Mouse (Mus musculus): ENCODE data around the gene Dcpp2. TPM values are rescaled to one million over a fixed set of nuclear protein-coding genes. Genes with fewer than 3 reads are reported as not detected.
A peak's percentile ranks its signal among the peaks of the same experiment; 100 is the strongest.
"Not testable (repeated sequence)": the region's sequence is repeated elsewhere in the genome, so short reads cannot be mapped to it uniquely, and the experiment has no call there.

The Dcpp2 gene
- not detected in 2 replicates for polyA plus RNA-seq (2012)

DNA sequence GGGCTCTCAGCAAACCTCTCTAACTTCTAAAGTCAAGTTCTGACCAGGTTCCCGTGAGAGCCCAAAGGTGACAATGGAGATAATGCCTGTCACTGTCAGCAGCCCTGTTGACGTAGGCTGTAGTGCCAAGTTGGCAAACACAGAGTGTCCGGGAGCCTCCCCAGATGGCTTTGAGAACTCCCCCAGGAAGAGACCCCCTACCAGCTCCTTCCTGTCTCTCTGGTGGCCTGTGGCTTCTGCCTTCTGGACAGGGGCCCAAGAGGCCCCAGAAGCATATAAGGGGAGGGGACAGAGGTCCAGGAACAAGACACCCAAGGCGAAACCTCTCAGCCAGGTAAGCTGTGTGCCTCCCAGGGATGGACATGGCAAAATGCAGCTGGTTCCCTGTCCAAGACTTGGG, at the start of gene Dcpp2, which contains the start of gene Dcpp1:
Dcpp2 (plus strand) TSS at position 305 of the 400 bp plus-strand sequence.
Dcpp1 (plus strand) TSS at position 301 of the 400 bp plus-strand sequence.
- not testable (repeated sequence) for H3K4me1 ChIP-seq (ENCODE audit: control insufficient read depth); H3K4me3 ChIP-seq (replicated peaks); H3K36me3 ChIP-seq (ENCODE audit: control insufficient read depth); H3K9me3 ChIP-seq (ENCODE audit: control insufficient read depth, low read length); H3K27me3 ChIP-seq (ENCODE audit: control insufficient read depth)

DNA sequence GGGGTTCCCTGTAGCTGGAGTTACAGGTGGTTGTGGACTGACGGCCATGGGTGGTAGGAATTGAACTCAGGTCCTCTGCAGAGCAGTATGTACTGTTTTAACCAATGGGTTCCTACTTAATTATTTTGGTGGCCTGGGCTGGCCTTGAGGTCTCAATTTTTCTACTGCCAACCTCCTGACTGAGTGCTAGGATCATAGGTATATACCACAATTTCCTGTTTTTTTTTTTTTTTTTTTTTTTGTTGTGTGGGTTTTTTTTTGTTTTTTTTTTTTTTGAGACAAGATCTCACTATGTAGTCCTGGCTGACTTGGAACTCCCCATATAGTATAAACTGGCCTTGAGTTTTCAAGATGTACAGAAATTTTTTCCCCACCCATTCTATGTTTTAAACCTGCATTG, 49.5 kb upstream of the Dcpp2 start:
- peaks cover 14% of the 10 kb centered on the region for H3K36me3 ChIP-seq (ENCODE audit: control insufficient read depth)
- H3K9me3 ChIP-seq (ENCODE audit: control insufficient read depth, low read length): peaks cover 10% of the 10 kb centered on the region
- peaks cover 49% of the 10 kb centered on the region for H3K27me3 ChIP-seq (ENCODE audit: control insufficient read depth)
- no peak for TF ChIP-seq TAL1 (IDR thresholded peaks at IDR 0.05; ENCODE audit: low read length)
- TF ChIP-seq GATA1 (IDR thresholded peaks at IDR 0.05; ENCODE audit: low read length): no peak
- no peak overlapping the region for H3K4me3 ChIP-seq (replicated peaks)
- peaks cover 22% of the 10 kb centered on the region for H3K4me1 ChIP-seq (ENCODE audit: control insufficient read depth)

DNA sequence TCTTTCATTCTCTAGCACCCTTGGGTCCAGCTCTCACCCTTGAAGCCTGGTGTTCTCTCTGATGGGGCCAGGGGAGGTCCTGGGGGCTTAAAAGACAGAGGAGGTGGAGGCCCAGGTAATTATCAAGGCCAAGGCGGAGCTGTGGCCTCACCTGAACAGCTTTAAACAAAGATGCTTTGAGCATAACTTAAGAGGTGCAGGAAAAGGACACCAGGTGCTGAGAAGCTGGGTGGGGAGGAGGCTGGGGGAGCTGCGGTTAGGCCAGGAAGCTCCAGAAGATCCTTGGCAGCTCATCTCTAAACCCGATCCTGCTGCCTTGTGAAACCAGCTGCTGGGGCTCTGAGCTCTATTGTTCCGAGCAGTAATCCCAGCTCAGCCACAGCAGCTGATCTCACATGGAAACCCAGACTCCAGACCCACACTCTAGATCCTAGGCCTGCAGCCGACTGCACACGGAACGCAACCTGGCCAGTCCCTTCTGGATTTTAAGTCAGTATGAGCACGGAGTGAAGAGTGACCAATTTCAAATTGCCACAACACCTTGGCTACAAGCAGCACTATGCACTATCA, 44.6 kb upstream of the Dcpp2 start, which contains the start of gene Prss33:
Prss33 (minus strand) TSS at position 51 of the 570 bp plus-strand sequence.
- Histone ChIP-seq H3K4me1 (ENCODE audit: control insufficient read depth) (no peaks in the 10 kb centered on the region; the same call in 1 of the 2 replicates), H3K36me3 (ENCODE audit: control insufficient read depth) (no peaks in the 10 kb centered on the region), H3K27me3 (ENCODE audit: control insufficient read depth) (peaks cover 42% of the 10 kb centered on the region), H3K9me3 (ENCODE audit: control insufficient read depth, low read length) (no peaks in the 10 kb centered on the region), H3K4me3 (replicated peaks) (no peak within 1 kb of the TSS)
- no peak for TF ChIP-seq GATA1 (IDR thresholded peaks at IDR 0.05; ENCODE audit: low read length)
- no peak for TF ChIP-seq TAL1 (IDR thresholded peaks at IDR 0.05; ENCODE audit: low read length)

DNA sequence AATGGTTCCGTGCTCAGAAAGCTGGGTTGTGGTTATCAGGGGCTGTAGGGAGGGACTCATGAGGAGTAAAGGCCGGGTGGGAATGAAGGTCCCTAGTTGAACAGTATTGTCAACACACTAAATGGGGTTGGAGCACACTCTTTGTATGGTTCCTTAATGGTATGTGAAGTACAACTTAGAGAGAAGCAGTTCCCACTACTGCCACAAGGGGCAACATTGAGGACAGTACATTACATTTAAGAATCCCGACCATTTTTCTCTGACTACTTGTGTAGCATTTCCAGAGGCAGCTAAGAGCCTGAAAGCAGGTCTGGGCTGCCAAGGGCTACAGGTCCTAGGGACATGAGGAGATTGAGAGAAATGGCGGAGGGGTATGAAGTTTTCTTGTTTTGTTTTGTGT, 39.5 kb upstream of the Dcpp2 start:
- TF ChIP-seq GATA1 (IDR thresholded peaks at IDR 0.05; ENCODE audit: low read length): no peak
- TF ChIP-seq TAL1 (IDR thresholded peaks at IDR 0.05; ENCODE audit: low read length): no peak
- Histone ChIP-seq H3K27me3 (ENCODE audit: control insufficient read depth) (no peaks in the 10 kb centered on the region; the same call in 1 of the 2 replicates), H3K4me3 (replicated peaks) (no peak overlapping the region), H3K36me3 (ENCODE audit: control insufficient read depth) (no peaks in the 10 kb centered on the region), H3K4me1 (ENCODE audit: control insufficient read depth) (peaks cover 11% of the 10 kb centered on the region), H3K9me3 (ENCODE audit: control insufficient read depth, low read length) (no peaks in the 10 kb centered on the region)

DNA sequence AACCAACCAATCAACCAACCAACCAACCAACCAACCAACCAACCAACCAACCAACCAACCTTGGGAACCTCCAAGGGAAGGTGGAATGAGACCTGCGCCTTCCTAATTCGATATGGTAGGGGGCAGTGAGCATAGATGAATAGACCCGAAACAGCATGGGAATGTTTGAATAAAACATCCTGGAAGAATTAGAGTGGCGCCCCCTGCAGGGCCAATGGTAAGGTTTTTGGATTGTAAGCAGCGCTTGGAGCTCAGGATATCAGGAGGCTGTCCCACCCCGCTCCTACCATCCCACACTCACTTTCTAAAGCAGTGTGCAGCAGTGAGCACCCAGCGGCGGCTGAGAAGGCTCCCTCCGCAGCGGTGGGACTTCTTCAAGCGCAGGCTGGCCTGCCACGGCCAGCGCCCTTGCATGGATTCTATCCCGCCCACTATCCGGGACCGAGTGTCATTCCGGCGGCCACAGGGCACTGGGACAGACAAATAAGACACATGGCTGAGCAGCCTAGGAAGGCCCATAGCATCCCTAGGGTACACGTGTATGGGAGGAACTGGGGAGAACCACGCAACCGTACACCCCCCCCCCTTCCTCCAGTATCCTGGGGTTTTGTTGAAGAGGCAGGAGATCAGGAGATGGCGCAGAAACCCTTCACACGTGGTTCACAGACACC, 37.4 kb upstream of the Dcpp2 start:
- H3K9me3 ChIP-seq (ENCODE audit: control insufficient read depth, low read length): no peaks in the 10 kb centered on the region
- H3K27me3 ChIP-seq (ENCODE audit: control insufficient read depth): no peaks in the 10 kb centered on the region
- H3K36me3 ChIP-seq (ENCODE audit: control insufficient read depth): no peaks in the 10 kb centered on the region
- H3K4me3 ChIP-seq (replicated peaks): peak overlapping the region; percentile 49
- no peak for TF ChIP-seq TAL1 (IDR thresholded peaks at IDR 0.05; ENCODE audit: low read length)
- TF ChIP-seq GATA1 (IDR thresholded peaks at IDR 0.05; ENCODE audit: low read length): no peak
- H3K4me1 ChIP-seq (ENCODE audit: control insufficient read depth): peaks cover 11% of the 10 kb centered on the region

DNA sequence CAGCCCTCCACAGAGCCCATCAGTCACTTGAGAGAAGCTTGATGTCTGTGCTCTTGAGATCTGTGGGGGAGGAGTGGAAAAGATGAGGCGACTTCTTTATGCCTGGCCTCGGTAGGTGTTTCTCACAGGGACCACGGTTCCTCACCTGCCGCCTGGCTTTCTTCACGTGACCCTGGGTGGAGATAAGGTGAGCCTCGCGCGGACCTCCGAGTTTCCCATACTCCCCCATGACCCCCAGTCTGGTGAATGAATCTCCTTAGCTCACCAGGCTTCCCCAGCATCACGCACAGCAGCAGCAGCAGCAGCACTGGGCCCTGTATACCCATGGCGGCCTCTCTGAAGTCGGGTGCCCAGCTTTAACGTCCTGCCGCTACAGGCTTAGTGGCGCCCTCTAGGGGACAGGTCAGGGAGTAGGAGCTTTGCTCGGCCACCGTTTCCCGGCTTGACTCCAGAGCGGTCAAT, 36.8 kb upstream of the Dcpp2 start, which contains the start of the genes Prss32 and Prss41:
Prss32 (plus strand) TSS at position 44 of the 462 bp plus-strand sequence.
Prss41 (minus strand) TSS at position 361 of the 462 bp plus-strand sequence.
- no peaks in the 10 kb centered on the region for H3K9me3 ChIP-seq (ENCODE audit: control insufficient read depth, low read length)
- H3K36me3 ChIP-seq (ENCODE audit: control insufficient read depth): no peaks in the 10 kb centered on the region
- H3K4me3 ChIP-seq (replicated peaks): peak within 1 kb of the TSS; percentile 49
- TF ChIP-seq TAL1 (IDR thresholded peaks at IDR 0.05; ENCODE audit: low read length): no peak
- no peak for TF ChIP-seq GATA1 (IDR thresholded peaks at IDR 0.05; ENCODE audit: low read length)
- H3K27me3 ChIP-seq (ENCODE audit: control insufficient read depth): no peaks in the 10 kb centered on the region
- H3K4me1 ChIP-seq (ENCODE audit: control insufficient read depth): peaks cover 11% of the 10 kb centered on the region

DNA sequence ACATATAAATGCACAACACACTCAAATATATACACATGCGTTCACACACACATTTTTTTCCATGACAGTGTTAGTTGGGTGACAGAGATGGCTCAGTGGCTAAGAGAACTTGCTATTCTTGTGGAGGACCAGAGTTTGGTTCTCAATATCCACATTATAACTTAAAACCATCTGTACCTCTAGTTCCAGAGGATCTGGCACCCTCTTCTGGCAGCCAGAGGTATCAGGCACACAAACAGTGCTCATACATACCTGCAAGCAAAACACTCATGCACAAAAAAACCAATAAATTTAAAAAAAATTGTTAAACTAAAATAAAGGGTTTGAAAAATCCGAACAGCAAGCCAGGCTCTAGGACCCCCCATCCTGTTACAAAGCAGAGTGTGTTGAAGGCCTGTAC, 30.7 kb upstream of the Dcpp2 start:
- H3K9me3 ChIP-seq (ENCODE audit: control insufficient read depth, low read length): no peaks in the 10 kb centered on the region
- no peak overlapping the region for H3K4me3 ChIP-seq (replicated peaks)
- no peaks in the 10 kb centered on the region for H3K27me3 ChIP-seq (ENCODE audit: control insufficient read depth)
- H3K4me1 ChIP-seq (ENCODE audit: control insufficient read depth): no peaks in the 10 kb centered on the region
- H3K36me3 ChIP-seq (ENCODE audit: control insufficient read depth): no peaks in the 10 kb centered on the region
- TF ChIP-seq GATA1 (IDR thresholded peaks at IDR 0.05; ENCODE audit: low read length) (no peak), TAL1 (IDR thresholded peaks at IDR 0.05; ENCODE audit: low read length) (no peak)

DNA sequence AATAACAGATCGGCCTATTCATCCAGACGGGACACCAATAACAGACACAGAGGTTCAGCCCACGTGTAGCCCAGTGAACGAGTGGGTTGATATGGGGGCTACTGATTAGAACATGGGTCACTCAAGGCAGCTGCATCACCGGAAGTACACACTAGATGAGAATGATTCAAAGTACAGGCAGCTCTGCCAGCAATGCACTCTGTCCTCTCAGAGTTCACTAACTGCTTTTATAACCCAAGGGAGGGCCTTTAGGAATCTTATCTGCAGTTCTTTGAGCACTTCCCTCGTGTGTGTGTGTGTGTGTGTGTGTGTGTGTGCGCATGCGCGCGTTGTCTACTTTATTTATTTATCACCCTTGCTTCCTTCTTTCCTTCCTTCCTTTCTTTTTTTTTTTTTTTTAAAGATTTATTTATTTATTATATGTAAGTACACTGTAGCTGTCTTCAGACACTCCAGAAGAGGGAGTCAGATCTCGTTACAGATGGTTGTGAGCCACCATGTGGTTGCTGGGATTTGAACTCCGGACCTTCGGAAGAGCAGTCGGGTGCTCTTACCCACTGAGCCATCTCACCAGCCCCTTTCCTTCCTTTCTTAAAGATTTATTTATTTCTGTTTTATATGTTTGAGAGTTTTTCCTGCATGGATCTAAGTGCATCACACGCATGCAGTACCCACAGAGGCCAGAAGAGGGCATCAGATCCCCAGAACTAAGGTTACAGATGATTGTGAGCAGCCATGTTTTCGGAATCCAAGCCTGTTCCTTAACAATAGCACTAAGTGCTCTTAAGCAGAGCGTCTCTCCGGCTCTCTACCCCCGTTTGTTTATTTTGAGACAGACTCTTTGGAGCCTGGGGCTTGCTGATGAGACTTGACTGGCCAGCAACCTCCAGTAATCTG, 29.6 kb upstream of the Dcpp2 start:
- no peaks in the 10 kb centered on the region for H3K36me3 ChIP-seq (ENCODE audit: control insufficient read depth)
- H3K4me1 ChIP-seq (ENCODE audit: control insufficient read depth): no peaks in the 10 kb centered on the region
- H3K27me3 ChIP-seq (ENCODE audit: control insufficient read depth): no peaks in the 10 kb centered on the region
- TF ChIP-seq GATA1 (IDR thresholded peaks at IDR 0.05; ENCODE audit: low read length) (no peak), TAL1 (IDR thresholded peaks at IDR 0.05; ENCODE audit: low read length) (no peak)
- H3K9me3 ChIP-seq (ENCODE audit: control insufficient read depth, low read length): no peaks in the 10 kb centered on the region
- no peak overlapping the region for H3K4me3 ChIP-seq (replicated peaks)

DNA sequence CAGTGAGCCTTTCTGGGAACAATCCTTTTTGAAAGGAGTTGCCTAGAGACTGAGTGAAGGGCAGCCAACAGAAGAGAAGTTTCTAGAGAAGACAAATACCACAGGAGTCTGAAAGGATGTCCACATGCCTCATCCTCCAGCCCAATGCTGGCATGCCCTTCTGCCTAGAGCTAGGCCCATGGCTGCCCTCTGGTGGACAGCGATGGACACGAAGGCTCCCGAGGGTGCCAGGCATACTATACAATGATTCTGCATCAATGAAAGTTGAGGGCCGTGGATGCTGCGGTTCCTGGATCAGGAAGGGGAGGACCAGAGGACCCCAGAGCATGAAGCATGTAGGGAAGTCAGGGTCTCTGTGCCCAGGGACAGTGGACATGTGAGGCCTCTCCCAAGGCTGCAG, 27.4 kb upstream of the Dcpp2 start:
- H3K4me1 ChIP-seq (ENCODE audit: control insufficient read depth): no peaks in the 10 kb centered on the region
- TF ChIP-seq TAL1 (IDR thresholded peaks at IDR 0.05; ENCODE audit: low read length): no peak
- TF ChIP-seq GATA1 (IDR thresholded peaks at IDR 0.05; ENCODE audit: low read length): no peak
- no peaks in the 10 kb centered on the region for H3K27me3 ChIP-seq (ENCODE audit: control insufficient read depth)
- no peaks in the 10 kb centered on the region for H3K36me3 ChIP-seq (ENCODE audit: control insufficient read depth)
- H3K9me3 ChIP-seq (ENCODE audit: control insufficient read depth, low read length): no peaks in the 10 kb centered on the region
- no peak overlapping the region for H3K4me3 ChIP-seq (replicated peaks)
